Mouse (Mus musculus) myocyte (in vitro differentiated cells): ENCODE measurements at regions not wholly inside any gene's neighbourhood (a gene's known extent, or its start where the extent isn't known, plus 50 kb on each side); places are given as distances from the start of the nearest gene placed in this dataset.

ENCODE experiments used
- H3K27me3 ChIP-seq: one replicate; pipeline ENCODE4 v1.6.1; 2011; ENCODE audit not compliant: control insufficient read depth, insufficient read depth, insufficient read length
- H3K36me3 ChIP-seq: one replicate; pipeline ENCODE4 v1.6.1; 2011; ENCODE audit not compliant: control insufficient read depth, insufficient read depth
- H3K4me2 ChIP-seq: one replicate; pipeline ENCODE4 v1.6.1; 2011; ENCODE audit warnings: low read depth, control low read depth
- H3K4me3 ChIP-seq: one replicate; pipeline ENCODE4 v1.5.1; 2011; ENCODE audit warnings: mild to moderate bottlenecking, control low read depth, moderate library complexity
- H3K79me2 ChIP-seq: one replicate; pipeline ENCODE4 v1.6.1; 2011; ENCODE audit not compliant: control insufficient read depth, insufficient read depth
- H3ac ChIP-seq: one replicate; pipeline ENCODE4 v1.6.1; 2011; ENCODE audit not compliant: control insufficient read depth, insufficient read length
- CEBPB ChIP-seq: IDR thresholded peaks from 2 replicates; pipeline ENCODE4 v1.6.1; 2011; ENCODE audit warnings: mild to moderate bottlenecking, moderate library complexity; ENCODE audit not compliant: poor library complexity, insufficient read depth, severe bottlenecking
- E2F4 ChIP-seq: IDR thresholded peaks from one replicate; pipeline ENCODE4 v1.6.1; 2011; ENCODE audit warnings: mild to moderate bottlenecking, control low read depth, moderate library complexity; ENCODE audit not compliant: insufficient read depth
- MAX ChIP-seq: IDR thresholded peaks from one replicate; pipeline ENCODE4 v1.6.1; 2011; ENCODE audit warnings: low read depth, mild to moderate bottlenecking, control low read depth
- MYOD1 ChIP-seq, 3 experiments: IDR thresholded peaks; one replicate each; pipeline ENCODE4 v1.6.1; 2011; ENCODE audit warnings: control low read depth in 2 of 3, low read depth in 2 of 3, mild to moderate bottlenecking in 2 of 3, moderate library complexity in 1 of 3; ENCODE audit not compliant: insufficient read length in 2 of 3, control insufficient read depth in 1 of 3
- MYOG ChIP-seq, 3 experiments: IDR thresholded peaks; one replicate each; pipeline ENCODE4 v1.6.1; 2011; ENCODE audit warnings: control low read depth in 2 of 3, low read depth in 2 of 3, mild to moderate bottlenecking in 2 of 3; ENCODE audit not compliant: insufficient read length in 2 of 3, control insufficient read depth in 1 of 3, insufficient read depth in 1 of 3
- POLR2A ChIP-seq: IDR thresholded peaks from one replicate; pipeline ENCODE4 v1.6.1; 2011; ENCODE audit warnings: low read depth, mild to moderate bottlenecking, control low read depth, moderate library complexity; ENCODE audit not compliant: insufficient read length
- POLR2AphosphoS2 ChIP-seq: IDR thresholded peaks from one replicate; pipeline ENCODE4 v1.6.1; 2011; ENCODE audit warnings: low read depth, control low read depth; ENCODE audit not compliant: insufficient read length
- REST ChIP-seq: IDR thresholded peaks from one replicate; pipeline ENCODE4 v1.6.1; 2011; ENCODE audit warnings: mild to moderate bottlenecking, control low read depth, moderate library complexity; ENCODE audit not compliant: insufficient read depth, insufficient read length
- SRF ChIP-seq: IDR thresholded peaks from one replicate; pipeline ENCODE4 v1.6.1; 2011; ENCODE audit warnings: low read depth; ENCODE audit not compliant: control insufficient read depth, insufficient read length
- TCF12 ChIP-seq: IDR thresholded peaks from one replicate; pipeline ENCODE4 v1.6.1; 2011; ENCODE audit warnings: mild to moderate bottlenecking, control low read depth; ENCODE audit not compliant: poor library complexity, insufficient read depth, severe bottlenecking
- TCF3 ChIP-seq: IDR thresholded peaks from one replicate; pipeline ENCODE4 v1.6.1; 2011; ENCODE audit warnings: low read depth, control low read depth; ENCODE audit not compliant: insufficient read length
- USF1 ChIP-seq: IDR thresholded peaks from one replicate; pipeline ENCODE4 v1.6.1; 2011; ENCODE audit warnings: low read depth, mild to moderate bottlenecking, control low read depth, moderate library complexity

GRCm38 (mm10) chr10:15426746-15427145, 708.7 kb upstream of the Gje1 start:
- Histone ChIP-seq H3K4me2 (no peak overlapping the region), H3ac (no peak overlapping the region), H3K27me3 (no peaks in the 10 kb centered on the region), H3K36me3 (no peaks in the 10 kb centered on the region), H3K4me3 (no peak overlapping the region), H3K79me2 (no peaks in the 10 kb centered on the region)
- TF ChIP-seq MAX = no peak
- TF ChIP-seq MYOD1 (IDR thresholded peaks at IDR 0.05; ENCODE audit: control insufficient read depth in 1 of 3, insufficient read length in 2 of 3, low read depth in 2 of 3) = no peak
- TF ChIP-seq POLR2A = no peak
- TF ChIP-seq POLR2AphosphoS2 = no peak
- no peak for TF ChIP-seq MYOG (IDR thresholded peaks at IDR 0.05; ENCODE audit: control insufficient read depth in 1 of 3, insufficient read depth in 1 of 3, insufficient read length in 2 of 3, low read depth in 2 of 3)
- TF ChIP-seq USF1 = no peak
- no peak for TF ChIP-seq SRF
- no peak for TF ChIP-seq TCF3
- TF ChIP-seq CEBPB = no peak
- TF ChIP-seq E2F4 = no peak
- TF ChIP-seq TCF12 = no peak

- TF ChIP-seq SRF (no peak), CEBPB (no peak), TCF12 (no peak), MYOG (IDR thresholded peaks at IDR 0.05; ENCODE audit: control insufficient read depth in 1 of 3, insufficient read depth in 1 of 3, insufficient read length in 2 of 3, low read depth in 2 of 3) (peak in 1 of 3 experiments; percentile 91), MYOD1 (IDR thresholded peaks at IDR 0.05; ENCODE audit: control insufficient read depth in 1 of 3, insufficient read length in 2 of 3, low read depth in 2 of 3) (peak; percentile 2 to 84 (median 57)), POLR2A (no peak), TCF3 (no peak), USF1 (no peak)
- H3K4me3 ChIP-seq = no peak overlapping the region
- no peaks in the 10 kb centered on the region for H3K79me2 ChIP-seq
- H3K4me2 ChIP-seq = no peak overlapping the region
- no peak overlapping the region for H3ac ChIP-seq
- H3K27me3 ChIP-seq = no peaks in the 10 kb centered on the region
- H3K36me3 ChIP-seq = no peaks in the 10 kb centered on the region
Observed at GRCm38 (mm10) chr10:15406211-15406610, 688.2 kb upstream of the Gje1 start.

GRCm38 (mm10) chr10:15405706-15406105, 687.7 kb upstream of the Gje1 start:
- TF ChIP-seq TCF12 (no peak), MYOD1 (IDR thresholded peaks at IDR 0.05; ENCODE audit: control insufficient read depth in 1 of 3, insufficient read length in 2 of 3, low read depth in 2 of 3) (no peak), CEBPB (no peak), USF1 (no peak), POLR2A (no peak), POLR2AphosphoS2 (no peak), MAX (no peak), TCF3 (no peak), SRF (no peak), MYOG (IDR thresholded peaks at IDR 0.05; ENCODE audit: control insufficient read depth in 1 of 3, insufficient read depth in 1 of 3, insufficient read length in 2 of 3, low read depth in 2 of 3) (no peak), E2F4 (no peak), REST (no peak)
- Histone ChIP-seq H3ac (no peak overlapping the region), H3K36me3 (no peaks in the 10 kb centered on the region), H3K27me3 (no peaks in the 10 kb centered on the region), H3K4me3 (no peak overlapping the region), H3K4me2 (no peak overlapping the region), H3K79me2 (no peaks in the 10 kb centered on the region)

GRCm38 (mm10) chr10:15399964-15400363, 682.0 kb upstream of the Gje1 start:
- Histone ChIP-seq H3ac (no peak overlapping the region), H3K4me3 (no peak overlapping the region), H3K4me2 (no peak overlapping the region), H3K79me2 (no peaks in the 10 kb centered on the region), H3K36me3 (no peaks in the 10 kb centered on the region), H3K27me3 (no peaks in the 10 kb centered on the region)
- TF ChIP-seq MYOD1 (IDR thresholded peaks at IDR 0.05; ENCODE audit: control insufficient read depth in 1 of 3, insufficient read length in 2 of 3, low read depth in 2 of 3) = no peak
- no peak for TF ChIP-seq USF1
- TF ChIP-seq E2F4 = no peak
- no peak for TF ChIP-seq MYOG (IDR thresholded peaks at IDR 0.05; ENCODE audit: control insufficient read depth in 1 of 3, insufficient read depth in 1 of 3, insufficient read length in 2 of 3, low read depth in 2 of 3)
- no peak for TF ChIP-seq POLR2AphosphoS2
- no peak for TF ChIP-seq MAX
- no peak for TF ChIP-seq TCF12
- no peak for TF ChIP-seq POLR2A
- TF ChIP-seq SRF = no peak
- TF ChIP-seq TCF3 = no peak
- no peak for TF ChIP-seq REST
- no peak for TF ChIP-seq CEBPB

GRCm38 (mm10) chr10:15397114-15397513, 679.1 kb upstream of the Gje1 start:
- Histone ChIP-seq H3ac (no peak overlapping the region), H3K4me3 (no peak overlapping the region), H3K79me2 (no peaks in the 10 kb centered on the region), H3K4me2 (no peak overlapping the region), H3K36me3 (no peaks in the 10 kb centered on the region), H3K27me3 (no peaks in the 10 kb centered on the region)
- TF ChIP-seq TCF3 (no peak), POLR2A (no peak), TCF12 (no peak), CEBPB (no peak), E2F4 (no peak), MYOG (IDR thresholded peaks at IDR 0.05; ENCODE audit: control insufficient read depth in 1 of 3, insufficient read depth in 1 of 3, insufficient read length in 2 of 3, low read depth in 2 of 3) (no peak), SRF (no peak), MYOD1 (IDR thresholded peaks at IDR 0.05; ENCODE audit: control insufficient read depth in 1 of 3, insufficient read length in 2 of 3, low read depth in 2 of 3) (no peak), POLR2AphosphoS2 (no peak), MAX (no peak), USF1 (no peak), REST (no peak)
